Mouse (Mus musculus) heart, embryonic 12.5 days (tissue): ENCODE data around the gene Mkln1. TPM values are rescaled to one million over a fixed set of nuclear protein-coding genes. Genes with fewer than 3 reads are reported as not detected.

Source experiments
- ATAC-seq: fragments of 200-750 bp; cut with Nextera tagmentation; 2 replicates; pipeline ENCODE4 v1.8.0; 2017; ENCODE audit warnings: moderate TSS enrichment, moderate library complexity; ENCODE audit not compliant: insufficient number of reproducible peaks, low FRiP score
- H3K27ac ChIP-seq: fragments of 300-500 bp; sonication (generic); 2 replicates; pipeline ENCODE4 v1.5.1; 2016; ENCODE audit warnings: mild to moderate bottlenecking, moderate library complexity; ENCODE audit not compliant: poor library complexity, severe bottlenecking
- H3K27me3 ChIP-seq: fragments of 300-500 bp; sonication (generic); replicated peaks from 2 replicates; pipeline ENCODE4 v1.6.1; 2016; ENCODE audit warnings: mild to moderate bottlenecking, moderate library complexity
- H3K36me3 ChIP-seq: fragments of 300-500 bp; sonication (generic); 2 replicates; pipeline ENCODE4 v1.6.1; 2016; ENCODE audit warnings: mild to moderate bottlenecking, moderate library complexity
- H3K4me1 ChIP-seq: fragments of 300-500 bp; sonication (generic); replicated peaks from 2 replicates; pipeline ENCODE4 v1.6.1; 2016; ENCODE audit warnings: mild to moderate bottlenecking
- H3K4me2 ChIP-seq: fragments of 300-500 bp; sonication (generic); 2 replicates; pipeline ENCODE4 v1.6.1; 2016; ENCODE audit warnings: mild to moderate bottlenecking, moderate library complexity
- H3K4me3 ChIP-seq: fragments of 300-500 bp; sonication (generic); 2 replicates; pipeline ENCODE4 v1.5.1; 2016; ENCODE audit warnings: mild to moderate bottlenecking
- H3K9ac ChIP-seq: fragments of 300-500 bp; sonication (generic); 2 replicates; pipeline ENCODE4 v1.6.1; 2016; ENCODE audit warnings: mild to moderate bottlenecking, moderate library complexity
- H3K9me3 ChIP-seq: fragments of 300-500 bp; sonication (generic); replicated peaks from 2 replicates; pipeline ENCODE4 v1.6.1; 2016; ENCODE audit warnings: mild to moderate bottlenecking, moderate library complexity
- WGBS: fragments of 180-500 bp; shearing (Covaris S2); methylation state at CpG from one replicate; pipeline ENCODE4 v1.1.7; 2016; 5-methylcytosine and 5-hydroxymethylcytosine counted together
- polyA plus RNA-seq: library from polyadenylated mRNA; unstranded; fragments of >200 nt; fragmentation: Nextera tagmentation; extraction: Ambion mirVana; gene quantifications from 2 replicates; pipeline ENCODE4 v1.2.1, GENCODE M21; 2016

The Mkln1 gene
- polyA plus RNA-seq = 212 and 218 TPM in 2 replicates

DNA sequence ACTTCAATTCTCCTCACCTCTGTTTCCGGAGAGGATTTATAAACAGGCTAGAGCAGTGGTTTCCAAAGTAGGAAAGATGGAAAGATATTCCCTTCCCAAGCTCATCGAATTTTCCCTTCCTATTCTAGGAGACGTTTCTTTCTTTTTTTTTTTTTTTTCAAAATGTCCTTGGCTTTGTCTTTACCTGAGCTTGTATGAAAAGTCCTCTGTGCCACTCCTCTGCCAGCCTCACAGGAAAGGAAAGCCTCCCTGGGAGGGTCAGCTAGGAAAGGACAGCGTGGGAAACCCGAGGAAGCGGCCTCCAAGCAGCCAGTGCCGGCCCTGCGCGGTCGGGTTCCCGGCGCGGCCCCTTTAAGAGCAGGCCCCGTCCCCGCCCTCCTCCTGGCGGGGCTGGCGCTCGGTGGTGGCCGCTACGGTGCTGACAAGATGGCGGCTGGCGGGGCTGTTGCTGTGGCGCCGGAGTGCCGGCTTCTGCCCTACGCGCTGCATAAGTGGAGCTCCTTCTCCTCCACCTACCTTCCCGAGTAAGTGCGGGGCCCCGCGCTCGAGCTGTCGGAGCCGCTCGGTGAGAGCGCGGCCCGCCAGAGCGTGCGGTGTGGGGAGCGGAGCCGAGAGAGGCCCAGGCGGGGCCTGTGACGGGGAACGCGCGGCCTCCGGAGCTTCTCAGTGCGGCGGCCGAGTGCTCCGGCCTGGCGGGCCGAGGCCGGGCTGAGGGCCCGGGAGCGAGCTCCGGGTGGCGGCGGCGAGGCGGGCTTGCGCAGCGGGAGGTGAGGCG lies at the start of gene Mkln1:
Gene Mkln1, plus strand, starts transcription at position 305 of the 775 bp plus-strand sequence.
- peak; percentile 98 for ATAC-seq
- WGBS = under 1% methylated on average over 65 of the region's 65 CpGs
- Histone ChIP-seq H3K4me3 (peak within 1 kb of the TSS; percentile 95), H3K4me1 (peaks cover 30% of the 10 kb centered on the region), H3K27ac (peak within 1 kb of the TSS; percentile 91), H3K9ac (peak within 1 kb of the TSS; percentile 97), H3K4me2 (peak within 1 kb of the TSS; percentile 92), H3K27me3 (no peaks in the 10 kb centered on the region), H3K36me3 (no peaks in the 10 kb centered on the region), H3K9me3 (no peaks in the 10 kb centered on the region)

DNA sequence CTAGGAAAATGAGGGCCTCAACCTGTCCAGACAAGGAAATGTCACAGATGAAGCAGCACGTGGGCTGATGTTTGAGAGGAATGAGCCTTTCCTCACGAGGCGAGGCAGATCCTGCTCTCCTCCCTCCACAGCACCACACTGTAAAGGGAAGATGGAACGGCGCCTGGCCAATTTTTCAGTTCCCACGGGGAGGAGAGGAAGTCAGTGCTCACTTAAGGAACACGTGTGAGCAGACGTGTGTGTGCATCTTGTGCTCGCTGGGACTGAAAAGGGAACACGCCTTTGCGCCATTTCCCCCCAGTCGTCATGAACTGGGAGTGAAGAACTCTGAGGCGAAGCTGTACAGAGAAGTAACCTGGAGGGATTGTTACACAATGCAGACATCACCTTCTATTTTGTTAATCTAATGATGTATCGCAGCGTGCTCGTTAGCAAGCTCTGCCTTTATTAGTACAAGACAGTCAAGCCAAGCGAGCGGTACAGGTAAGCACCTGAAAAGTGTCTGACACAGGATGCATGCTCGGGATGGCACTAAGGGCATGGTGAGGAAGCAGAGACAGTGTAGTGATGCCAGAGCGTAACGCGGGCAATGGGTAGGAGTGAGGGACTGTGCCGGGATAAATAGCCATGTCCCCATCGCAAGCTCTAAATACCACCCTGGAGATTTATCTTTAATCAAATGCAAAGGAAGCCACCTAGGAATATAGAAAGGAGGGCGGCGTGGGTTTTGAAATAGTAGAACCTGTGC lies 41.9 kb upstream of the Mkln1 start:
- no peak overlapping the region for H3K27ac ChIP-seq
- no peak for ATAC-seq
- no peaks in the 10 kb centered on the region for H3K9me3 ChIP-seq
- H3K27me3 ChIP-seq = peaks cover 4% of the 10 kb centered on the region; the same call in 1 of the 2 replicates
- H3K4me3 ChIP-seq = no peak overlapping the region
- H3K4me1 ChIP-seq = no peaks in the 10 kb centered on the region
- no peak overlapping the region for H3K4me2 ChIP-seq
- H3K36me3 ChIP-seq = no peaks in the 10 kb centered on the region
- WGBS = 86% methylated on average over 26 of the region's 26 CpGs
- no peak overlapping the region for H3K9ac ChIP-seq

DNA sequence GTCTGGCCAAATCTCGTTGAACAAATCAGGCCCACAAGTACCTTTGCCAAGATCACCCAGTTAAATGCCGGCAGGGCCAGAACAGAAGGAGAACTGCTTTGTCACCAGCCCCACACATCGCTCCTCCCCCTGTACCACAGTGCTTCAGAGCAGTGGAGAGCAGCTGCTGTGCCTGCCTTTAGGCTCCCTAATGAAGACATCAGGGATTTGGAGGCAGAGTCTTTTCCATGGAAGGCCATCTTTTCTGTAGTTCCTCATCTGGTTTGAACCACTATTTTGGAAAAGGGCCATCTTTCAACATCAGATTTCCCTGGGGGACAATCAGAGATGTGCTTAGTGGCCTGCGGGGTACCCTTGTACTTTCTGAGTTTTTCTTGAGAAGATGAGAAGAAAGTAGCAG lies 41.2 kb upstream of the Mkln1 start:
- Histone ChIP-seq H3K9me3 (no peaks in the 10 kb centered on the region), H3K36me3 (no peaks in the 10 kb centered on the region), H3K9ac (no peak overlapping the region), H3K4me2 (no peak overlapping the region), H3K27me3 (no peaks in the 10 kb centered on the region; the same call in 1 of the 2 replicates), H3K4me3 (no peak overlapping the region), H3K4me1 (no peaks in the 10 kb centered on the region), H3K27ac (no peak overlapping the region)
- 58% methylated on average over 4 of the region's 4 CpGs for WGBS
- ATAC-seq = no peak

DNA sequence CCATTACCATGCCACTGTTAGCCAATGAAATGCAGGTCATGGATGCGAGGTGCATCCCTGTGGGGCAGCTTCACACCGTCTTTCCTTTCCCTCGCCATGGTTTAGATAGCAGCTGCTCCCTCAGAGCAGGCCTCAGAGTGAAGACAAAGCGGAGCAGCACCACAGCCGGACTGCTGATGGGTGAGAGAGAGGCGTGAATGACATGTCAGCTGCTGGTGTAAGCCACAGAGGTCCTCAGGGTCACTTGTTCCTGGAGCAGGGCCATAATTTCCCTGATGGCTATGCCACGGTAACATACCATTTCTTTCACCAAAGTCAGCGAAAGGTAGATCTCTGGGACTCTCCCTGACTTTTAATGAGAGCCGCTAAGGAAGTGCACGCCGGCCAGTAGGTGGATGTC lies 35.9 kb upstream of the Mkln1 start:
- no peak overlapping the region for H3K4me2 ChIP-seq
- H3K4me3 ChIP-seq = no peak overlapping the region
- WGBS = 51% methylated on average over 11 of the region's 11 CpGs
- ATAC-seq = no peak
- H3K4me1 ChIP-seq = peaks cover 6% of the 10 kb centered on the region; the same call in 1 of the 2 replicates
- H3K9me3 ChIP-seq = no peaks in the 10 kb centered on the region
- no peaks in the 10 kb centered on the region; the same call in 1 of the 2 replicates for H3K27me3 ChIP-seq
- no peaks in the 10 kb centered on the region for H3K36me3 ChIP-seq
- no peak overlapping the region for H3K9ac ChIP-seq
- H3K27ac ChIP-seq = no peak overlapping the region

DNA sequence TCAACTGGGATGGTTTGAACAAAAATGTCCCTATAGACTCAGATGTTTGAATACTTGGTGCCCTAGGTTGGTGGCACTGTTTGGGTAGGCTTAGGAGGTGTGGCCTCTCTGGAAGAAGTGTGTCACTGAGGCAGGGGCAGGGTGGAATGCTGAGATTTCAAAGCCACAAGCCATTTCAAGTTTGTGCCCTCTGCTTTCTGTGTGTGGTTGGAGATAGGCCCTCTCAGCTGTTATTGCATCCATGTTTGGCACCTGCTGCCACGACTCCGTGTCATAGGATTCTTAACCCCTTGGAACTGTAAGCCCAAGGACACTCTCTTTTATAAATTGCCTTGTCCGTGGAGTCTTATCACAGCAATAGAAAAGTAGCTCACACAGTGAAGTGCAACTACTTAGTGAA lies 34.1 kb upstream of the Mkln1 start:
- H3K4me2 ChIP-seq = no peak overlapping the region
- no peaks in the 10 kb centered on the region for H3K36me3 ChIP-seq
- no peaks in the 10 kb centered on the region for H3K27me3 ChIP-seq
- no peaks in the 10 kb centered on the region for H3K9me3 ChIP-seq
- H3K4me3 ChIP-seq = no peak overlapping the region
- H3K9ac ChIP-seq = no peak overlapping the region
- peaks cover 6% of the 10 kb centered on the region; the same call in 1 of the 2 replicates for H3K4me1 ChIP-seq
- H3K27ac ChIP-seq = no peak overlapping the region
- WGBS = 84% methylated on average over 3 of the region's 3 CpGs
- no peak for ATAC-seq

DNA sequence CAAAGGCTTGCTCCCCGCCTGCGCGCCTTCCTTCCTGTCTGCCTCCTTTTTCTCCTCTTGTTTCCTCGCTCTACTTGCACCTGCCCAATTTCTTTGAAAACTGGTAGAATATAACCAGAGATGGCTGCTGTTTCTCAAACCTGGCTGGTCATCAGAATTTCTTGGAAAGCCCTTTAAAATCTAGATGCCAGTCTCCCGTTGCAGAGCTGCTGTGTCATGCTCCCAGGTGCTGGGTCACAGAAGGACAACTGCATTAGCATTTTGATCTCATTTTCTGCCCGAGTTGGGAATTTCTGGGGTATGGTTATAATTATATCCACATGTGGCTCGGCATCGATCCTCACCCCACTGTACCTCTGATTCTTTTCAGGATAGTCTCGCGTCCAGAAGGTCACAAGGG lies 30.6 kb upstream of the Mkln1 start:
- no peak for ATAC-seq
- Histone ChIP-seq H3K27ac (no peak overlapping the region), H3K27me3 (no peaks in the 10 kb centered on the region), H3K9ac (no peak overlapping the region), H3K4me2 (no peak overlapping the region), H3K4me1 (peaks cover 20% of the 10 kb centered on the region), H3K4me3 (no peak overlapping the region), H3K36me3 (no peaks in the 10 kb centered on the region), H3K9me3 (no peaks in the 10 kb centered on the region)
- 76% methylated on average over 10 of the region's 10 CpGs for WGBS

DNA sequence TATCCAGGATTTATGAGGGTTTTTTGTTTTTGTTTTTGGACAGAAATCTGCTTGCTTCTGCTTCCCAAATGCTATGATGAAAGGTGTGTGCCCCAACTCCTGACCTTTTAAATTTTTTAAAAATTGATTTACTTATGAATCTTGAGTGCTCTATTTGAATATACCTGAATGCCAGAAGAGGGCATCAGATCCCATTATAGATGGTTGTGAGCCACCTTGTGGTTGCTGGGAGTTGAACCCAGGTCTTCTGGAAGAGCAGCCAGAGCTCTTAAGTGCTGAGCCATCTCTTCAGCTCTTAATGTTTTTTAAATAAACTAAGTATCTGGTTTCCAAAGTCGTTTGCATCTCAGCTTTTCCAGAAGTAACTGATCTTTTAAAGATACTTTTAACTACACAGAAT lies 30.0 kb upstream of the Mkln1 start:
- Histone ChIP-seq H3K27me3 (no peaks in the 10 kb centered on the region), H3K9ac (no peak overlapping the region), H3K27ac (no peak overlapping the region), H3K36me3 (no peaks in the 10 kb centered on the region), H3K4me1 (peaks cover 24% of the 10 kb centered on the region), H3K9me3 (no peaks in the 10 kb centered on the region), H3K4me2 (no peak overlapping the region), H3K4me3 (no peak overlapping the region)
- no peak for ATAC-seq
- WGBS = 58% methylated on average over 1 of the region's 1 CpGs

DNA sequence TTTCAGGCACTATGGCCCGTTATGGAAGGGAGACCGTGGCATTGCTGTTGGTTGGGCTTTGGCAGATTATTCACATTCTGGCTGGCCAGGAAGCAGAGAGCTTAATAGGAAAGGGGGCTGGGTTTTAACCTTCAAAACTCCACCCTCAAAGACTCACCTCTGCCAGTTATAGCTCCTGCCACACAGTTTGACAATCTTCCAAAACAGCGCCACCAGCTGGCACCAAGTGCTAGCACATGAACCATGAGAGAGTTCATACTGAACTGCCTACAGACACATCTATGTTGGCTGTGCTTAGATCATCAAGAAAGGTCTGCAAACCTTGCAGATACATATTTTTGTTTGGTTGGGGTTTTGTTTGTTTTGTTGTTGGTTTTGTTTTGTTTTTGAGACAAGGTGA lies 28.7 kb upstream of the Mkln1 start:
- ATAC-seq = no peak
- H3K4me1 ChIP-seq = peaks cover 24% of the 10 kb centered on the region
- H3K36me3 ChIP-seq = no peaks in the 10 kb centered on the region
- H3K4me3 ChIP-seq = no peak overlapping the region
- H3K9me3 ChIP-seq = no peaks in the 10 kb centered on the region
- H3K27ac ChIP-seq = no peak overlapping the region
- no peaks in the 10 kb centered on the region for H3K27me3 ChIP-seq
- no peak overlapping the region for H3K4me2 ChIP-seq
- 70% methylated on average over 3 of the region's 3 CpGs for WGBS
- H3K9ac ChIP-seq = no peak overlapping the region

DNA sequence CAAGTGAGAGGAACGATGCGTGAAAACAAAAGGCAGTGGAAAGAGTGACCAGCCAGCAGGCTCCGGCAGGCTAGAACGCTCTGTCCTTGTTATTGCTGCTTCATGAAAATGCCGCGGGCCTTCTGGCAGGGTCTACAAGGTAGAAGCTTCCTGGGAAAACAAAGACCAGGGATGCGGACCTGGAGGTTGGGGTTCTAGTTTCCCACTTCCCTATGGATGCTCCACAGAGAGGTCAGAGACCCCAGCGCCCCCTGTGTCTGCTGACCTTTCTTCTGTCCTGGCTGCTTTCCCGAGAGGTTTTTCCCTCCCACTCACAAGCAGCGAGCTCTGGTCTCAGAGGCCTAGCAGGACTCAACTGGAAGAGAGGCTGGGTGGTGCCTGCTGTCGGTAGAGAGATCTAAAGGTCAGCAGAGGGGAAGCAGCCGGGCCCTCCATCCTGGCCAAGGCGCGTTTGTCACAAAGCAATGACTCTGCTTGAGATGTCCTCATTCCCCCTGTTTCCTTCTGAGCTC lies 27.9 kb upstream of the Mkln1 start:
- 43% methylated on average over 14 of the region's 14 CpGs for WGBS
- Histone ChIP-seq H3K27ac (peak overlapping the region; percentile 26; the same call in 1 of the 2 replicates), H3K4me3 (no peak overlapping the region), H3K27me3 (no peaks in the 10 kb centered on the region), H3K9ac (no peak overlapping the region), H3K36me3 (no peaks in the 10 kb centered on the region), H3K4me1 (peaks cover 24% of the 10 kb centered on the region), H3K4me2 (no peak overlapping the region), H3K9me3 (no peaks in the 10 kb centered on the region)
- peak; percentile 48; the same call in 1 of the 2 replicates for ATAC-seq

DNA sequence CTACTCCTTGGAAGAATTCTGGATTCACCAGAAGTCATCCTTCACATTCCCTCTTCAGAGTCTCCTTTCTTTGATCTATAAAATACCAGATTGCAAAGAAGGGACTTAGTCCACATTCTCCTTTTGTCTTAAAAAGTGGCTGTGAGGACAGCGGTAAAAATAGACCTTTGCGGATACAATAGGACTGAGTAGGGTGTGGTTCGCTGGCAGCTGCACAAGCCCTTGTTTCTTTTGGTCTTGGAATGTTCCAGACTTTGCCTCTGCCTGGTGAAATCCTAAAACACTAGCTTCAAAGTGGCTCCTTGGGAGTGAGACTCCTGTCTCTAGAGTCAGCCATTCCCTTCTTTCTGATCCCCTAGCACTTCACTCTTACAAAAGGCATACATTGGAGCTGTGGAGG lies 27.4 kb upstream of the Mkln1 start:
- no peak overlapping the region for H3K4me3 ChIP-seq
- H3K27me3 ChIP-seq = no peaks in the 10 kb centered on the region
- H3K9me3 ChIP-seq = no peaks in the 10 kb centered on the region
- no peaks in the 10 kb centered on the region for H3K36me3 ChIP-seq
- H3K4me2 ChIP-seq = no peak overlapping the region
- 62% methylated on average over 3 of the region's 3 CpGs for WGBS
- peaks cover 24% of the 10 kb centered on the region for H3K4me1 ChIP-seq
- no peak overlapping the region for H3K27ac ChIP-seq
- no peak overlapping the region for H3K9ac ChIP-seq
- no peak for ATAC-seq

DNA sequence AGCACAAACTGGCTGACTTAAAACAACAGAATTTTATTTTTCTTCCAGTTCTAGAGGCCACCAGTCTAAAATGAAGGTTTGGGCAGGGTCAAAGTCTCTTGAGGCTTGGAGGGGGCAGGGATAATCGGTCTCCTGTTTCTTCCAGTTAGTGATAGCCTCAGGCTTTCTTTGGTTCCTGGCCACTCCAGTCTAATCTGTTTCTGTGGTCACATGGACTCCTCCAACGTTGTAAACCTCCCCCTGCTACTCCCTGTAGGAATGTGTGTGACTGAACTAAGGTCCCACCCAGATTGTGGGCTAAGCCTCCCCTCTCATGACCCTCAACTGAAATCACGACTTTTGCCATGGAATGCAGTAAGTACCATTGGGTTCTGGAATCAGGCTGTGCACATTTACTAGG lies 25.9 kb upstream of the Mkln1 start:
- no peak for ATAC-seq
- Histone ChIP-seq H3K9me3 (no peaks in the 10 kb centered on the region), H3K4me3 (no peak overlapping the region), H3K9ac (no peak overlapping the region), H3K36me3 (no peaks in the 10 kb centered on the region), H3K27ac (no peak overlapping the region), H3K27me3 (no peaks in the 10 kb centered on the region), H3K4me1 (peaks cover 24% of the 10 kb centered on the region), H3K4me2 (no peak overlapping the region)
- WGBS = 6% methylated on average over 3 of the region's 3 CpGs
